Mouse (Mus musculus) thymus, adult 2 months (tissue): ENCODE measurements around the gene Bmp2k. TPM values are rescaled to one million over a fixed set of nuclear protein-coding genes. Genes with fewer than 3 reads are reported as not detected.

ENCODE experiments used
- DNase-seq: peaks from one replicate; pipeline ENCODE4 v3.0.0; 2021
- H3K27ac ChIP-seq: fragments of 200-500 bp; 2 replicates; pipeline ENCODE4 v1.5.1; 2012; ENCODE audit warnings: low read length, control low read depth; ENCODE audit not compliant: control insufficient read depth, insufficient read depth
- H3K27me3 ChIP-seq: fragments of 200-500 bp; 2 replicates; pipeline ENCODE4 v1.6.1; 2012; ENCODE audit warnings: mild to moderate bottlenecking, low read length, moderate library complexity, mixed read lengths; ENCODE audit not compliant: control insufficient read depth, insufficient read depth
- H3K36me3 ChIP-seq: fragments of 200-500 bp; 2 replicates; pipeline ENCODE4 v1.6.1; 2012; ENCODE audit warnings: mild to moderate bottlenecking, low read length, moderate library complexity; ENCODE audit not compliant: control insufficient read depth, insufficient read depth
- H3K4me1 ChIP-seq: fragments of 200-500 bp; replicated peaks from 2 replicates; pipeline ENCODE4 v1.6.1; 2012; ENCODE audit warnings: low read length; ENCODE audit not compliant: control insufficient read depth, insufficient read depth
- H3K4me3 ChIP-seq: fragments of 200-500 bp; 2 replicates; pipeline ENCODE4 v1.5.1; 2012; ENCODE audit warnings: mild to moderate bottlenecking, low read length, control low read depth, moderate library complexity; ENCODE audit not compliant: control insufficient read depth, insufficient read depth
- CTCF ChIP-seq: fragments of 200-500 bp; IDR thresholded peaks from 2 replicates; pipeline ENCODE4 v1.5.1; 2012; ENCODE audit warnings: mild to moderate bottlenecking, control low read depth, low read length, moderate library complexity, borderline replicate concordance; ENCODE audit not compliant: control insufficient read depth, poor library complexity, insufficient read depth; ENCODE audit errors: extremely low read depth
- POLR2A ChIP-seq: fragments of 200-500 bp; IDR thresholded peaks from 2 replicates; pipeline ENCODE4 v1.6.1; 2012; ENCODE audit warnings: mild to moderate bottlenecking, low read length, control low read depth, moderate library complexity; ENCODE audit not compliant: control insufficient read depth, poor library complexity, insufficient read depth; ENCODE audit errors: extremely low read depth
- WGBS: fragments of 180-500 bp; shearing (Covaris S2); methylation state at CpG from one replicate; pipeline ENCODE4 v1.1.7; 2018; 5-methylcytosine and 5-hydroxymethylcytosine counted together
- polyA plus RNA-seq: library from polyadenylated mRNA; depleted of rRNA; stranded (reverse); fragments of >200 nt; gene quantifications from 2 replicates; pipeline ENCODE4 v1.2.3, GENCODE M21; 2012

The Bmp2k gene
- polyA plus RNA-seq, 1 experiment, result 21.7 TPM

- no peaks in the 10 kb centered on the region for H3K4me1 ChIP-seq
- peaks cover 14% of the 10 kb centered on the region for H3K36me3 ChIP-seq
- 97% methylated on average over 5 of the region's 5 CpGs for WGBS
These were observed 78.7 kb downstream of the Bmp2k start for GRCm38 (mm10) chr5:97076167-97076566.

GRCm38 (mm10) chr5:97077676-97078075, 80.2 kb downstream of the Bmp2k start:
- Histone ChIP-seq H3K4me3 (no peak overlapping the region), H3K27ac (no peak overlapping the region), H3K4me1 (no peaks in the 10 kb centered on the region), H3K36me3 (peaks cover 14% of the 10 kb centered on the region), H3K27me3 (no peaks in the 10 kb centered on the region)
- DNase-seq, result no peak
- TF ChIP-seq POLR2A (no peak), CTCF (no peak)
- WGBS, result 97% methylated on average over 7 of the region's 7 CpGs

More at GRCm38 (mm10) chr5:97076167-97076566, 78.7 kb downstream of the Bmp2k start:
- H3K4me3 ChIP-seq, result no peak overlapping the region
- no peak overlapping the region for H3K27ac ChIP-seq
- TF ChIP-seq CTCF (no peak), POLR2A (no peak)
- H3K27me3 ChIP-seq, result no peaks in the 10 kb centered on the region
- no peak for DNase-seq

GRCm38 (mm10) chr5:97078641-97079040, 81.2 kb downstream of the Bmp2k start:
- Histone ChIP-seq H3K4me3 (no peak overlapping the region), H3K27ac (no peak overlapping the region), H3K36me3 (peaks cover 14% of the 10 kb centered on the region), H3K4me1 (no peaks in the 10 kb centered on the region), H3K27me3 (no peaks in the 10 kb centered on the region)
- no peak for DNase-seq
- WGBS, result 77% methylated on average over 5 of the region's 5 CpGs
- TF ChIP-seq POLR2A (no peak), CTCF (no peak)

GRCm38 (mm10) chr5:97081481-97081880, 84.0 kb downstream of the Bmp2k start:
- Histone ChIP-seq H3K4me1 (no peaks in the 10 kb centered on the region), H3K27me3 (no peaks in the 10 kb centered on the region), H3K27ac (no peak overlapping the region), H3K4me3 (no peak overlapping the region), H3K36me3 (peaks cover 8% of the 10 kb centered on the region)
- no peak for DNase-seq
- TF ChIP-seq POLR2A (no peak), CTCF (no peak)
- WGBS, result 91% methylated on average over 3 of the region's 3 CpGs

- Histone ChIP-seq H3K27ac (no peak overlapping the region), H3K36me3 (peaks cover 27% of the 10 kb centered on the region), H3K27me3 (no peaks in the 10 kb centered on the region), H3K4me1 (no peaks in the 10 kb centered on the region), H3K4me3 (no peak overlapping the region)
- 95% methylated on average over 6 of the region's 6 CpGs for WGBS
- DNase-seq, result no peak
- TF ChIP-seq CTCF (no peak), POLR2A (no peak)
These were observed 86.2 kb downstream of the Bmp2k start for GRCm38 (mm10) chr5:97083701-97084100.

GRCm38 (mm10) chr5:97084541-97084940, 87.1 kb downstream of the Bmp2k start:
- peaks cover 33% of the 10 kb centered on the region for H3K36me3 ChIP-seq
- H3K27ac ChIP-seq, result no peak overlapping the region
- no peaks in the 10 kb centered on the region for H3K4me1 ChIP-seq
- 96% methylated on average over 4 of the region's 4 CpGs for WGBS
- no peak for DNase-seq
- H3K27me3 ChIP-seq, result no peaks in the 10 kb centered on the region
- TF ChIP-seq CTCF (no peak), POLR2A (no peak)
- no peak overlapping the region for H3K4me3 ChIP-seq

- DNase-seq, result no peak
- no peak for TF ChIP-seq CTCF
- no peak for TF ChIP-seq POLR2A
- H3K27ac ChIP-seq, result no peak overlapping the region
- no peak overlapping the region for H3K4me3 ChIP-seq
- 98% methylated on average over 6 of the region's 6 CpGs for WGBS
- H3K27me3 ChIP-seq, result no peaks in the 10 kb centered on the region
- peaks cover 33% of the 10 kb centered on the region for H3K36me3 ChIP-seq
- H3K4me1 ChIP-seq, result no peaks in the 10 kb centered on the region
These were observed 87.6 kb downstream of the Bmp2k start for GRCm38 (mm10) chr5:97085071-97085470.
